Mouse (Mus musculus) intestine, embryonic 14.5 days (tissue): Measurements from ENCODE around the gene Stambpl1. TPM values are rescaled to one million over a fixed set of nuclear protein-coding genes. Genes with fewer than 3 reads are reported as not detected.

Source experiments
- ATAC-seq: fragments of 200-750 bp; cut with Nextera tagmentation; replicated peaks from 2 replicates; pipeline ENCODE4 v1.8.0; 2017; ENCODE audit warnings: low read depth, moderate number of reproducible peaks, moderate TSS enrichment, moderate library complexity; ENCODE audit not compliant: low FRiP score, low TSS enrichment
- DNase-seq: peaks from one replicate; pipeline ENCODE4 v3.0.0-alpha.2; 2018; ENCODE audit warnings: low spot score
- H3K27ac ChIP-seq: fragments of 300-500 bp; sonication (generic); 2 replicates; pipeline ENCODE4 v1.5.1; 2014; ENCODE audit warnings: low read depth, mild to moderate bottlenecking, control low read depth
- H3K27me3 ChIP-seq: fragments of 300-500 bp; sonication (generic); replicated peaks from 2 replicates; pipeline ENCODE4 v1.6.1; 2014; ENCODE audit warnings: low read length, control low read depth; ENCODE audit not compliant: control insufficient read depth, insufficient read depth
- H3K36me3 ChIP-seq: fragments of 300-500 bp; sonication (generic); 2 replicates; pipeline ENCODE4 v1.6.1; 2014; ENCODE audit warnings: low read length, control low read depth; ENCODE audit not compliant: control insufficient read depth, insufficient read depth
- H3K4me1 ChIP-seq: fragments of 300-500 bp; sonication (generic); replicated peaks from 2 replicates; pipeline ENCODE4 v1.6.1; 2014; ENCODE audit warnings: low read length, control low read depth, mixed read lengths; ENCODE audit not compliant: control insufficient read depth, insufficient read depth
- H3K4me2 ChIP-seq: fragments of 300-500 bp; sonication (generic); 2 replicates; pipeline ENCODE4 v1.6.1; 2014; ENCODE audit warnings: low read length
- H3K4me3 ChIP-seq: fragments of 300-500 bp; sonication (generic); 2 replicates; pipeline ENCODE4 v1.5.1; 2014; ENCODE audit warnings: low read depth, low read length, control low read depth, mixed read lengths
- H3K9ac ChIP-seq: fragments of 300-500 bp; sonication (generic); 2 replicates; pipeline ENCODE4 v1.6.1; 2014; ENCODE audit warnings: mild to moderate bottlenecking, low read length
- H3K9me3 ChIP-seq: fragments of 300-500 bp; sonication (generic); 2 replicates; pipeline ENCODE4 v1.6.1; 2016; ENCODE audit warnings: low read length, control low read depth; ENCODE audit not compliant: control insufficient read depth
- WGBS: fragments of 180-500 bp; shearing (Covaris S2); extraction: QIAGEN DNeasy Blood & Tissue Kit; methylation state at CpG from one replicate; pipeline ENCODE4 v1.1.7; 2014; 5-methylcytosine and 5-hydroxymethylcytosine counted together
- polyA plus RNA-seq: library from polyadenylated mRNA; unstranded; fragments of >200 nt; fragmentation: Nextera tagmentation; extraction: Ambion mirVana; gene quantifications from 2 replicates; pipeline ENCODE4 v1.2.1, GENCODE M21; 2014

Stambpl1 gene
- polyA plus RNA-seq, 1 experiment from 2014 or later = 17.0 TPM

GRCm38 (mm10) chr19:34252450-34252849 lies 60.4 kb downstream of the Stambpl1 start:
- no peak for ATAC-seq
- DNase-seq = no peak
- 67% methylated on average over 9 of the region's 9 CpGs for WGBS
- H3K9me3 ChIP-seq = no peaks in the 10 kb centered on the region
- peak overlapping the region; percentile 40 for H3K9ac ChIP-seq
- peak overlapping the region; percentile 48 for H3K4me2 ChIP-seq
- H3K27ac ChIP-seq = peak overlapping the region; percentile 51; the same call in 1 of the 2 replicates
- H3K27me3 ChIP-seq = no peaks in the 10 kb centered on the region
- H3K36me3 ChIP-seq = peaks cover 20% of the 10 kb centered on the region
- 0 out of 2 replicates have a peak, but pooled peaks cover 8% of the 10 kb centered on the region for H3K4me1 ChIP-seq
- peak overlapping the region; percentile 39 for H3K4me3 ChIP-seq

GRCm38 (mm10) chr19:34254101-34254879 lies 62.3 kb downstream of the Stambpl1 start:
- Histone ChIP-seq H3K9me3 (no peaks in the 10 kb centered on the region), H3K4me3 (peak overlapping the region; percentile 39), H3K4me2 (peak overlapping the region; percentile 48), H3K36me3 (peaks cover 5% of the 10 kb centered on the region; the same call in 1 of the 2 replicates), H3K27ac (peak overlapping the region; percentile 95), H3K27me3 (no peaks in the 10 kb centered on the region), H3K4me1 (0 out of 2 replicates have a peak, but pooled peaks cover 8% of the 10 kb centered on the region), H3K9ac (peak overlapping the region; percentile 64)
- DNase-seq = peak; percentile 63
- WGBS = 30% methylated on average over 14 of the region's 14 CpGs
- peak; percentile 57 for ATAC-seq

GRCm38 (mm10) chr19:34254880-34255681 lies 63.1 kb downstream of the Stambpl1 start, which contains the start of gene Acta2:
Gene Acta2 (minus strand): TSS chr19:34255590.
- H3K36me3 ChIP-seq = peaks cover 5% of the 10 kb centered on the region; the same call in 1 of the 2 replicates
- H3K4me1 ChIP-seq = 0 out of 2 replicates have a peak, but pooled peaks cover 8% of the 10 kb centered on the region
- ATAC-seq = peak; percentile 90
- H3K9me3 ChIP-seq = no peaks in the 10 kb centered on the region
- H3K27me3 ChIP-seq = no peaks in the 10 kb centered on the region
- peak within 1 kb of the TSS; percentile 64 for H3K9ac ChIP-seq
- DNase-seq = peak; percentile 72
- H3K4me3 ChIP-seq = peak within 1 kb of the TSS; percentile 39
- H3K4me2 ChIP-seq = peak within 1 kb of the TSS; percentile 48
- H3K27ac ChIP-seq = peak within 1 kb of the TSS; percentile 95
- WGBS = 23% methylated on average over 16 of the region's 16 CpGs

- ATAC-seq = no peak
- Histone ChIP-seq H3K9me3 (no peaks in the 10 kb centered on the region), H3K9ac (no peak overlapping the region), H3K4me3 (no peak overlapping the region), H3K27me3 (no peaks in the 10 kb centered on the region), H3K4me1 (0 out of 2 replicates have a peak, but pooled peaks cover 8% of the 10 kb centered on the region), H3K27ac (peak overlapping the region; percentile 95), H3K4me2 (peak overlapping the region; percentile 48), H3K36me3 (peaks cover 5% of the 10 kb centered on the region; the same call in 1 of the 2 replicates)
- WGBS = 68% methylated on average over 5 of the region's 5 CpGs
- DNase-seq = no peak
Measured at GRCm38 (mm10) chr19:34256149-34256548, 64.1 kb downstream of the Stambpl1 start.

- Histone ChIP-seq H3K4me3 (no peak overlapping the region), H3K27me3 (no peaks in the 10 kb centered on the region), H3K36me3 (peaks cover under 1% of the 10 kb centered on the region; the same call in 1 of the 2 replicates), H3K27ac (no peak overlapping the region), H3K4me1 (0 out of 2 replicates have a peak, but pooled peaks cover 5% of the 10 kb centered on the region), H3K9me3 (no peaks in the 10 kb centered on the region), H3K4me2 (no peak overlapping the region), H3K9ac (no peak overlapping the region)
- DNase-seq (no peak), ATAC-seq (no peak)
- 53% methylated on average over 2 of the region's 2 CpGs for WGBS
Measured at GRCm38 (mm10) chr19:34256936-34257335, 64.9 kb downstream of the Stambpl1 start.

- Histone ChIP-seq H3K4me2 (no peak overlapping the region), H3K4me1 (peaks cover 3% of the 10 kb centered on the region; the same call in 1 of the 2 replicates), H3K27ac (no peak overlapping the region), H3K27me3 (no peaks in the 10 kb centered on the region), H3K9me3 (no peaks in the 10 kb centered on the region), H3K4me3 (no peak overlapping the region), H3K9ac (no peak overlapping the region), H3K36me3 (no peaks in the 10 kb centered on the region)
- DNase-seq = no peak
- no peak for ATAC-seq
- WGBS = 78% methylated on average over 2 of the region's 2 CpGs
Measured at GRCm38 (mm10) chr19:34262273-34262974, 70.4 kb downstream of the Stambpl1 start.

- Histone ChIP-seq H3K4me1 (peaks cover 3% of the 10 kb centered on the region; the same call in 1 of the 2 replicates), H3K9me3 (no peaks in the 10 kb centered on the region), H3K4me2 (no peak overlapping the region), H3K27ac (peak overlapping the region; percentile 76), H3K9ac (no peak overlapping the region), H3K4me3 (no peak overlapping the region), H3K36me3 (no peaks in the 10 kb centered on the region), H3K27me3 (no peaks in the 10 kb centered on the region)
- 67% methylated on average over 5 of the region's 5 CpGs for WGBS
- 0 out of 2 replicates have a peak, but pooled peaks have one; percentile 19 for ATAC-seq
- DNase-seq = no peak
Measured at GRCm38 (mm10) chr19:34265604-34266193, 73.7 kb downstream of the Stambpl1 start.
